ENCODE assay signal across 8 mouse cellular contexts in genomic region chr11:106276454-106276853, GRCm38 (mm10). TPM values are rescaled to one million over a fixed set of nuclear protein-coding genes. Genes with fewer than 3 reads are reported as not detected.
A peak's percentile ranks its signal among the peaks of the same experiment; 100 is the strongest.
DNase-seq lines count a peak whose midpoint lies in the region; ATAC-seq lines count a peak whose summit lies in the region.

TSS of gene Tcam1 (plus strand) at chr11:106276672.

- H3K27me3 ChIP-seq in hindbrain, embryonic 11.5 days (ENCODE audit: control insufficient read depth, insufficient read depth, low read length), result no peaks in the 10 kb centered on the region
- H3K27me3 ChIP-seq in lung, embryonic 16.5 days (ENCODE audit: control insufficient read depth, insufficient read depth, low read depth, low read length), result no peaks in the 10 kb centered on the region

- H3K4me3 ChIP-seq in hindbrain, embryonic 11.5 days (ENCODE audit: low read depth, low read length), result no peak within 1 kb of the TSS
- peak within 1 kb of the TSS; percentile 21 for H3K4me3 ChIP-seq in lung, embryonic 16.5 days (ENCODE audit: low read length)

- 10% methylated on average over 25 of the region's 25 CpGs for WGBS in hindbrain, embryonic 11.5 days
- 6% methylated on average over 25 of the region's 25 CpGs for WGBS in lung, embryonic 16.5 days

- no peaks in the 10 kb centered on the region for H3K36me3 ChIP-seq in hindbrain, embryonic 11.5 days (ENCODE audit: control insufficient read depth, insufficient read depth, low read length)
- H3K36me3 ChIP-seq in lung, embryonic 16.5 days (ENCODE audit: control insufficient read depth, insufficient read depth, low read length), result no peaks in the 10 kb centered on the region

- no peak within 1 kb of the TSS for H3K27ac ChIP-seq in hindbrain, embryonic 11.5 days (ENCODE audit: low read depth, low read length)
- H3K27ac ChIP-seq in lung, embryonic 16.5 days (ENCODE audit: low read length), result peak within 1 kb of the TSS; percentile 92

- H3K9me3 ChIP-seq in hindbrain, embryonic 11.5 days (ENCODE audit: control insufficient read depth, low read length), result no peaks in the 10 kb centered on the region
- H3K9me3 ChIP-seq in lung, embryonic 16.5 days (ENCODE audit: control insufficient read depth, low read length), result no peaks in the 10 kb centered on the region

- H3K4me2 ChIP-seq in hindbrain, embryonic 11.5 days (replicated peaks; ENCODE audit: low read depth, low read length), result 0 out of 2 replicates have a peak within 1 kb of the TSS, but pooled peaks have one; percentile 2
- H3K4me2 ChIP-seq in lung, embryonic 16.5 days (ENCODE audit: low read depth, low read length), result peak within 1 kb of the TSS; percentile 48

- no peak within 1 kb of the TSS for H3K9ac ChIP-seq in hindbrain, embryonic 11.5 days (ENCODE audit: low read depth, low read length)
- 0 out of 2 replicates have a peak within 1 kb of the TSS, but pooled peaks have one; percentile 8 for H3K9ac ChIP-seq in lung, embryonic 16.5 days (ENCODE audit: low read length)

- peaks cover 2% of the 10 kb centered on the region; the same call in 1 of the 2 replicates for H3K4me1 ChIP-seq in hindbrain, embryonic 11.5 days (replicated peaks; ENCODE audit: control insufficient read depth, insufficient read depth, low read length)
- peaks cover 21% of the 10 kb centered on the region for H3K4me1 ChIP-seq in lung, embryonic 16.5 days (replicated peaks; ENCODE audit: control insufficient read depth, insufficient read depth, low read length)

- peak; percentile 20; the same call in 1 of the 2 replicates for ATAC-seq in hindbrain, embryonic 11.5 days (ENCODE audit: low FRiP score)
- no peak; the same call in 1 of the 2 replicates for ATAC-seq in lung, embryonic 16.5 days (ENCODE audit: low read depth)

- DNase-seq in MEL-GATA-1-ER (ENCODE audit: extremely low read depth, low read depth), result peak; percentile 94
- DNase-seq in cerebellum, adult 9-11 months, result peak; percentile 93
- DNase-seq in frontal cortex, adult 2 months (ENCODE audit: extremely low spot score in 1 of 2, low spot score in 1 of 2), result peak; percentile 85 to 98
- peak; percentile 97 for DNase-seq in hindbrain, embryonic 11.5 days (ENCODE audit: low spot score)
- peak; percentile 91 for DNase-seq in layer of hippocampus, adult 9-11 months
- peak; percentile 94 for DNase-seq in ovary, postnatal 10 days (ENCODE audit: low spot score)
- DNase-seq in thymus, postnatal 0 days (ENCODE audit: low spot score), result peak; percentile 98

RNA-seq across cellular contexts. Expression of gene Tcam1, which starts in this region (rescaled TPM):
- polyA plus RNA-seq in frontal cortex, adult 2 months (2012; rRNA removed), result 0.23 and 0.28 TPM in 2 replicates
- 0.08 and 0.35 TPM in 2 replicates for polyA plus RNA-seq in hindbrain, embryonic 11.5 days (2014; fragmentation: Nextera tagmentation; extraction: Ambion mirVana)
- 0.26 and 0.29 TPM in 2 replicates for polyA plus RNA-seq in lung, embryonic 16.5 days (2015; fragmentation: Nextera tagmentation; extraction: Ambion mirVana)
- 0.40 and 0.54 TPM in 2 replicates for polyA plus RNA-seq in thymus, postnatal 0 days (2015; fragmentation: Nextera tagmentation; extraction: Ambion mirVana)

Comparison
In these comparisons a context has a peak if more than half of its experiments do, and no peak if none do; other contexts are left out.
1. Peak in DNase-seq in frontal cortex, adult 2 months; RNA of the gene not detected or under 1 TPM.
2. Peak in DNase-seq, ATAC-seq and H3K4me2 ChIP-seq in hindbrain, embryonic 11.5 days; RNA of the gene not detected or under 1 TPM.
3. Peak in DNase-seq in thymus, postnatal 0 days; RNA of the gene not detected or under 1 TPM.